Mouse (Mus musculus) spleen, postnatal 10 days (tissue): ENCODE results near the gene Atp5d.

Experiments used
- DNase-seq, 2 experiments: peaks; one replicate each; pipeline ENCODE4 v3.0.0; 2021 to 2022; ENCODE audit warnings: low spot score in 2 of 2

Gene Atp5d

GRCm38 (mm10) chr10:80139975-80140665 lies 1.7 kb downstream of the Atp5d start:
- DNase-seq: no peak

GRCm38 (mm10) chr10:80140666-80141035 lies 2.2 kb downstream of the Atp5d start, which contains the start of gene Cbarp:
Cbarp (minus strand) TSS chr10:80140835.
- DNase-seq: no peak

DNA sequence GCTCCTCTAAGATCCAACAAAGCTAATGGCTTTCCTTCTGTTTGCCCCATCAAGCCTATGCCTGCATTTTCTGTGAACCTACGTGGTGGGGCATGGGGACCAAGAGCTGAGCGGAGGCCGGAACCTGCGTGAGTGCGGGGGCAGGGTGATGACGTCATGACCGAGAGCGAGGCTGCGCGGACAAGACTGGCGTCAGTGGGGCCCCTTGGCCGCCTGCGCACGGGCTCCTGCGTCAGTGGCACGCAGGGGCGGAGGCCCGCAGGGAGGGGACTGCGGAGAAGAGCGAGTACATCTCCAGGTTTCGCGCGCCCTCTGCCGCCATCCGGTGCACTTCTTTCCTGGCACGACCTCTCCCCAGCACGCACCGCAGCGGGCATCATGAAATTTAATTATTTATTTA lies 2.8 kb downstream of the Atp5d start:
- DNase-seq: peak; percentile 86 to 95

DNA sequence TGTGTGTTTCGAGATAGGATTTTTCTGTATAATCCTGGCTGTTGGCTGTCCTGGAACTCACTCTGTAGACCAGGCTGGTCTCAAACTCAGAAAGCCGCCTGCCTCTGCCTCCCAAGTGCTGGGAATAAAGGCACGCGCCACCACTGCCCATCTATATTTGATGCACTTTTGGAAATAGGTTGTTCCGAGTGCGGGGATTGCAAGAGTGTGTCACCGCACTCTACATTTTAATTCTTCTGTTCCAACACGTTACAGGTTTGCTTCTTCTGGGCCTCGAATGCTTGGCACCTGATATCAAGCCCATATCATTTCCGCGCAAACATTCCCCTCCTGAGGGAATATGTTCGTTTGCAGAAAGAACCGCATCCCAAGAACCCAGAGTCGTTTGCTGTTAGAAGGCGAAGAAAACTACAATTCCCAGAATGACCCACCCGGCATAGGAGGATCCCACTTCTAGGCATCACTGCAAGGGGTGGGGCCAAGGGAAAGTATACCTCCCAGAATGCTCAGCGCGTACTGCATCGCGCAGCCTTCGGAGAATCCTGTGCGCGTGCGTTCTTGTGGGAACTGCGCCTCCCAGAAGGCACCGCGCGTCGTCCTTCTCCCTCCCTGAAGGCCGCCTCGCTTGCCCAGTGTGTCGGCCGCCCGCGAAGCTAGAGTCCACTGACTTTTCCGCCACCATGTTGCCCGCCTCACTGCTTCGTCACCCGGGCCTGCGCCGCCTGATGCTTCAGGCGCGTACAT lies 3.5 kb downstream of the Atp5d start:
- peak; percentile 84 to 96 for DNase-seq

DNA sequence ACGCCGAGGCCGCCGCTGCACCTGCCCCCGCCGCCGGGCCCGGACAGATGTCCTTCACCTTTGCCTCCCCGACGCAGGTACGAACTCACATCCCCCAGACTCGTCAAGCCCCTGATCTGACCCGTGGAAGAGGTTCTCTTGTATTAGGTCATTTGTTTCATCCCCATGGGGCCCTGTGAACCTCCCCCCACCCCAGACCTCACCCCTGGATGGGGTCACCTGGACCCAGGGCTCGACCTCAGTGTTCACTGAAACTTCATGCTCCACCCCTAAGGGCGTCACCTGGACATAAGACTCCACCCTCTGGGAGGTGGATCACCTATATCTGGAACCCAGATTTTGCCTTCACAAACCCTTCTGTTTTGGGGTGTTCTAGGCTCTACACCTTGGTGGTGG lies 4.1 kb downstream of the Atp5d start:
- DNase-seq: no peak

DNA sequence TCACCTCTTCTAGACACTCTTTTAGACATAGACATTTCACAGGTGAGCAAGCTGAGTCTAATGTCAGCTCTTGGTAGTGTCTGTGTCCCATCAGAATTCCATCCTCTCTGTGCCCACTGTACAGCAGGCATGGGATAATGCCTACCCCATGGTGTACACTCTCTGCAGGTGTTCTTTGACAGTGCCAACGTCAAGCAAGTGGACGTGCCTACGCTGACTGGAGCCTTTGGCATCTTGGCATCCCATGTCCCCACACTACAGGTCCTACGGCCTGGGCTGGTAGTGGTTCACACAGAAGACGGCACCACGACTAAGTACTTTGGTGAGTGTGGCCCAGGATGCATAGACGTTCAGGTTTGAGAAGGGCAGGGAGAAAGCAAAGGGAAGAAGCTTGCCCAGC lies 5.2 kb downstream of the Atp5d start:
- no peak for DNase-seq

GRCm38 (mm10) chr10:80144159-80144558 lies 5.7 kb downstream of the Atp5d start:
- no peak for DNase-seq

- DNase-seq: peak; percentile 77 to 86
These were observed 6.7 kb downstream of the Atp5d start for GRCm38 (mm10) chr10:80144864-80145838.

GRCm38 (mm10) chr10:80145896-80146295 lies 7.5 kb downstream of the Atp5d start:
- DNase-seq: peak in 1 of 2 experiments; percentile 77

DNA sequence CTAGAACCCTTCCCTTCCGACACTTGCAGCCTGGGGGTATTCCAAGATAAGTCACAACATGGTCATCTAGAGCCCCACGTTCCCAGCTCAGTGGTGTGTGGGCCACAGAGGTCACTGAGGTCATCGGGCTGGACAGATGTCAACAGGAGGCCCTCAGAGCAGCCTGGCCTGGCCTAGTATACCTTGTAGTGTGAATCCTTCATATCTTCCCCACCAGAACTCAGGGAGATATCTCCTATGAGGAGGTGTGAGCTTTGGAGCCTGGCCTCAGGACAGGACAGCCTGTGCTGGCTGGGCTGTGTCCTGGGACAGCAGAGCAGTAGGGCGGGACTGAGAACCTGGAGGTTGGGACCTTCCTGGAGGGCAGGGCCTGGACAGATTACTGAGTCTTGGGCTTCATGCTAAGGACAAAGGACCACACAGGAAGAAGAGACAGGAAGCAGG lies 8.2 kb downstream of the Atp5d start:
- DNase-seq: peak; percentile 32 to 53

GRCm38 (mm10) chr10:80147146-80147718 lies 8.8 kb downstream of the Atp5d start:
- peak in 1 of 2 experiments; percentile 42 for DNase-seq

DNA sequence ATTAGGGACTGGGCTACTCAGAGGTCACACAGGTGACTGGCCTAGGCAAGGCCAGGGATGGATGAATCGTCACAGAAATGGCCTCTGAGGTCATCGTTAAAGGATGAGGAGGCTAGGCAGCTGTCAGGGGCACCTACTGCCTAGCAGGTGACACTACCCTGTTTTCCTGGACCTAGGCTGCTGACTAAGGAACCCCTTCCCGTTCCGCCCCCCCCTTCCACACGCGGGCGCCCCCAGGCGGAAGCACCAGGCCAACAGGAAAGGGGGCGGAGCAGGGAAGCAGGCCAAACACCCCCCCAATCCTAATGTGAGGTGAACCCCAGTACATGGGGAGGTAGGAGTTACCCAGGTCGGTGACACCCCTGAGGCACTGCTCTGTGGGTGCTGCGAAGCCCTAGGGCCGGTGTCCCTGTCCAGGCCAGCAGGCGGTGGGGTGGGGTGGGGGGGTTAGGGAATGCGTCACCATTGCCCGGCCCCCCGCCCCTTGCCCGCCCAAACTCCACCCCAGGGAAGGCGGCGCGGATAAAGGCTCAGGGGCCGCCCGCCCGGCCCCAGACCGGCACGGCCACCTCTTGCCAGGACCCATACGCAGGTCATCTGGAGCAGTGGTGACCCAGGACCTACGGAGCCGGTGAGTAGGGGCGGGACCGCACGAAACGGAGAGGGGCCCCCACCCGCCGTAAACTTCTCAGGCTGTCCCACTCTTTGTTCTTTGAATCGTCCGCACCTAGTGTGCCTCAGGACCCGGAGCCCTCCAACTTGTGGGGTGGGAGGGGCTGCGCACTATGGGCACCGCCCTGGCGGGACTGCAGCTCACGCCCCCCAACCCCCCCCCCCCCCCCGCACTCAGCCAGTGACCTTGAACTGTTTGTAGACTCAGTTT lies 9.5 kb downstream of the Atp5d start, which contains the start of gene Midn:
Midn (plus strand) TSS at position 554 of the 883 bp plus-strand sequence.
- DNase-seq: peak; percentile 71 to 74

GRCm38 (mm10) chr10:80148610-80149290 lies 10.3 kb downstream of the Atp5d start:
- DNase-seq: peak; percentile 93 to 96

GRCm38 (mm10) chr10:80149291-80150225 lies 11.1 kb downstream of the Atp5d start:
- peak; percentile 86 to 94 for DNase-seq

DNA sequence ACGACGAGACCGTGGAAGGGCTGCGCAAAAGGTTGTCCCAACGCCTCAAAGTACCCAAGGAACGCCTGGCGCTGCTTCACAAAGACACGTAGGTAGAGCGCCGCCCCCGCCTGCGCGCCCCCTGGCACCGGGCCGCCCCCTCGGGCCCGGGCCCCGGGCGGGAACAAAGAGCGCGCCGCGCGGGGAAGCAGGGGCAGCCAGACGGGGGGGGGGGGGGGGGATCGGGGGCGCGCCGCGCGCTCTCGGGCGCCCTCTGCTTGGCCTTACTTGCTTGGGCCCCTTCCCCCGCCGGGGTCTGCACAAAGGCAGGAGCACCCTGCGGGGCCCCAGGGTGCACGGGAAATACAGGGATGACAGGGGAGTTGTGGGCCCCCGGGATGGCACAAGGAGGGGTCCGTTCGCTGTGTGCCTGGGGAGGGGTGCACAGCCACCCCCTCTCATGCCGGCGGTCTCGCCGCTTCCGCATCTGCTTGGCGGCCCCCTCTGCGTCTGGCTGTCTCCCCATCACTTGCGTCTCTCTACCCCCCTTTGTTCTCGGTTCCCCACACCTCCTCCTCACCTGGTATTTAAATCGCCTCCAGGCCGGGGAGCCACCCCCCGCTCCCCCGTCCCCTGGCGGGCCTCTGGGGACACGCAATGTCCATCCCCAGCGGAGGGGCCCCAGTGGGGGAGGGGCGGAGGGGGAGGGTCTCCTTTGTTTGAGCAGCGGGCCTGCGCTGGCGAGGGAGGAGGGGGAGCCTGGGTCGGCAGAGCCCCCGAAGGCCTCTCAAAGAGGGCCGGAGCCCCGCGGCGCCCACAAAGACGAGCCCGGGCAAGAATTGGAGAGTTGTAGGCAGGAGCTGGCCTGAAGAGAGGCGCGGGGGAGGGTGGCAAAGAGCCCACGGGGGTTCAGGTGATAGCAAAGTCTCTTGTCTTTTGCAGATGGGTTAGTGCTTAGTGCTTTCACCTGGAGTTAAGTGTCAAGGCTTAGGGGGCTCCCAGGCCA lies 12.1 kb downstream of the Atp5d start:
- DNase-seq: peak; percentile 71 to 73

GRCm38 (mm10) chr10:80151211-80152034 lies 13.0 kb downstream of the Atp5d start:
- peak; percentile 63 to 73 for DNase-seq
